In the genomic region with DNA sequence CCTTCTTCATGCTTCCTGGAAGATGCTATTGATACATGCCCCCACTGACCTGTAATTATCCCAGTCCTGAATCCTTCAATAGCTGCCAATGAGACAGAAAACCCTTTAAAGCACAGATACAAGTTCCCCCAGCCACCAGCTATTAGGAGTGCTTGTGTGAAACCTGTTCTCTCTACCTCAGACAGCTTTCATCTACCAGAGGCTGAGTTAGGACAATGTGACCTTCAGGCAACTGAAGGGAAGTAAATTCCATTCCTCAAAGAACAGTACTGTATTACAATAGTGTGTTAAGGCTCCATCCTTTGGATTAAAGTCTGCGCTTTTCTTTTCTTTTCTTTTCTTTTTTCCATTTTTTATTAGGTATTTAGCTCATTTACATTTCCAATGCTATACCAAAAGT, we compare ENCODE assay signal across 24 mouse cellular contexts. TPM values are rescaled to one million over a fixed set of nuclear protein-coding genes. Genes with fewer than 3 reads are reported as not detected.
DNase-seq lines count a peak whose midpoint lies in the region.
"Had no signal": no experiment of that assay in that cellular context is flagged by ENCODE, and none has a peak within 500 bp of the region (broad histone marks: within the 10 kb centered on the region; RNA-seq: fewer than 3 reads in every experiment).

No protein-coding gene starts in this region.

- peak; percentile 47 for DNase-seq in ES-CJ7 (ENCODE audit: low read depth, low spot score)
- peak; percentile 61 for DNase-seq in R1 (ENCODE audit: low read depth, low spot score)
- DNase-seq in ZHBTc4 (ENCODE audit: low read depth, low spot score), result peak; percentile 81
- no peak for DNase-seq in kidney, postnatal 4 days
- DNase-seq in frontal cortex, adult 2 months (ENCODE audit: extremely low spot score in 1 of 2, low spot score in 1 of 2), result no peak
- DNase-seq in lung, postnatal 14 days, result no peak
- DNase-seq: adrenal gland, adult 2 months; adrenal gland, adult 8-10 months; adrenal gland, postnatal 10 days; adrenal gland, postnatal 14 days; adrenal gland, postnatal 25 days; adrenal gland, postnatal 36 days; B cell, adult 2 months; cerebellum, adult 11 months; cerebellum, adult 11-12 months; cerebellum, adult 18-20 months; cerebellum, adult 2 months; cerebellum, adult 8-10 months; cerebellum, adult 9-10 months had no signal

RNA-seq across cellular contexts. Expression of gene 1700001L19Rik, which starts 45.6 kb away (rescaled TPM):
- polyA plus RNA-seq in frontal cortex, adult 2 months (2012; rRNA removed), result 14.6 and 20.3 TPM in 2 replicates
- polyA plus RNA-seq: activated CD4-positive, CD25-positive, alpha-beta regulatory T cell, adult 4 months; C2C12; CD4-positive, CD25-positive, alpha-beta regulatory T cell, adult 4 months; G1E; Patski had no signal

Comparison
In these comparisons a context has a peak if more than half of its experiments do, and no peak if none do; other contexts are left out.
1. DNase-seq: peak in ES-CJ7 (single experiment), R1 (single experiment) and ZHBTc4 (single experiment); none in kidney, postnatal 4 days (0 of 2), frontal cortex, adult 2 months (0 of 2) and lung, postnatal 14 days (single experiment).